Mouse (Mus musculus): ENCODE measurements at regions not wholly inside any gene's neighbourhood (a gene's known extent, or its start where the extent isn't known, plus 50 kb on each side); places are given as distances from the start of the nearest gene placed in this dataset.
"Not testable (repeated sequence)": the region's sequence is repeated elsewhere in the genome, so short reads cannot be mapped to it uniquely, and the experiment has no call there.

DNA sequence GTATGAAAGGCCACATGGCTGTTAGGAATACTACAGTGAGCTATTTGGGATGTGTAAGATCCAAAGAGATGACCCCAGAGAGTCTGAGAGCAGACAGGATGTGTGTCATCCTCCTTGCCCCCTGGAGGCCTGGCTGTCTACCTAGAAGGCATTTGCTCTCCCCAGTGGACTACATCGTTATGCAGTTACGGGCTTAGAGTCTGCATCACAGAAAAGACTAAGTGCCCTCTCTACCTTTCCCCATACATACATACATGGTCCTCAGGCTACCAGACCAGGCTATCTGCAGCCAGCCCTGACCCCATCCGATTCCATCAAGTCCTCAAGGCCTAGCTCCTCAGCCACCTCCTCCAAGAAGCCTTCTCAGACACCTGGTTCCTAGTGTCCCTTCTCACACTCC, 59.9 kb downstream of the Rhob start:
- ATAC-seq (no peak), DNase-seq (ENCODE audit: low spot score) (no peak)
- no peaks in the 10 kb centered on the region; the same call in 1 of the 2 replicates for H3K4me1 ChIP-seq (ENCODE audit: insufficient read depth, low read length)
- no peak overlapping the region for H3K9ac ChIP-seq (replicated peaks; ENCODE audit: low read length)
- WGBS: 77% methylated on average over 3 of the region's 3 CpGs
- H3K36me3 ChIP-seq (ENCODE audit: insufficient read depth, low read length): no peaks in the 10 kb centered on the region
- H3K4me3 ChIP-seq (ENCODE audit: low read length): no peak overlapping the region
- H3K4me2 ChIP-seq (ENCODE audit: low read depth, low read length): no peak overlapping the region
- no peak for TF ChIP-seq CTCF (IDR thresholded peaks at IDR 0.05; ENCODE audit: low read depth)
- H3K27ac ChIP-seq: no peak overlapping the region
- no peaks in the 10 kb centered on the region for H3K27me3 ChIP-seq (ENCODE audit: insufficient read depth, low read length)
- no peaks in the 10 kb centered on the region for H3K9me3 ChIP-seq (ENCODE audit: low read length)

- H3K4me2 ChIP-seq (ENCODE audit: low read depth, low read length): no peak overlapping the region
- no peak for DNase-seq (ENCODE audit: low spot score)
- ATAC-seq: no peak
- H3K4me1 ChIP-seq (ENCODE audit: insufficient read depth, low read length): no peaks in the 10 kb centered on the region; the same call in 1 of the 2 replicates
- no peak for TF ChIP-seq CTCF (IDR thresholded peaks at IDR 0.05; ENCODE audit: low read depth)
- no peak overlapping the region for H3K9ac ChIP-seq (replicated peaks; ENCODE audit: low read length)
- H3K9me3 ChIP-seq (ENCODE audit: low read length): no peaks in the 10 kb centered on the region
- WGBS: 70% methylated on average over 4 of the region's 4 CpGs
- H3K27ac ChIP-seq: no peak overlapping the region
- no peak overlapping the region for H3K4me3 ChIP-seq (ENCODE audit: low read length)
- no peaks in the 10 kb centered on the region for H3K27me3 ChIP-seq (ENCODE audit: insufficient read depth, low read length)
- H3K36me3 ChIP-seq (ENCODE audit: insufficient read depth, low read length): no peaks in the 10 kb centered on the region
Measured at GRCm38 (mm10) chr12:8439486-8439885, 60.3 kb downstream of the Rhob start.

- ATAC-seq (no peak), DNase-seq (ENCODE audit: low spot score) (no peak)
- no peaks in the 10 kb centered on the region for H3K9me3 ChIP-seq (ENCODE audit: low read length)
- H3K27ac ChIP-seq: no peak overlapping the region
- no peak overlapping the region for H3K9ac ChIP-seq (replicated peaks; ENCODE audit: low read length)
- H3K4me1 ChIP-seq (ENCODE audit: insufficient read depth, low read length): peaks cover 7% of the 10 kb centered on the region; the same call in 1 of the 2 replicates
- no peaks in the 10 kb centered on the region for H3K27me3 ChIP-seq (ENCODE audit: insufficient read depth, low read length)
- 62% methylated on average over 4 of the region's 4 CpGs for WGBS
- no peaks in the 10 kb centered on the region for H3K36me3 ChIP-seq (ENCODE audit: insufficient read depth, low read length)
- no peak overlapping the region for H3K4me2 ChIP-seq (ENCODE audit: low read depth, low read length)
- no peak overlapping the region for H3K4me3 ChIP-seq (ENCODE audit: low read length)
- no peak for TF ChIP-seq CTCF (IDR thresholded peaks at IDR 0.05; ENCODE audit: low read depth)
Measured at GRCm38 (mm10) chr12:8438638-8439037, 61.2 kb downstream of the Rhob start.

DNA sequence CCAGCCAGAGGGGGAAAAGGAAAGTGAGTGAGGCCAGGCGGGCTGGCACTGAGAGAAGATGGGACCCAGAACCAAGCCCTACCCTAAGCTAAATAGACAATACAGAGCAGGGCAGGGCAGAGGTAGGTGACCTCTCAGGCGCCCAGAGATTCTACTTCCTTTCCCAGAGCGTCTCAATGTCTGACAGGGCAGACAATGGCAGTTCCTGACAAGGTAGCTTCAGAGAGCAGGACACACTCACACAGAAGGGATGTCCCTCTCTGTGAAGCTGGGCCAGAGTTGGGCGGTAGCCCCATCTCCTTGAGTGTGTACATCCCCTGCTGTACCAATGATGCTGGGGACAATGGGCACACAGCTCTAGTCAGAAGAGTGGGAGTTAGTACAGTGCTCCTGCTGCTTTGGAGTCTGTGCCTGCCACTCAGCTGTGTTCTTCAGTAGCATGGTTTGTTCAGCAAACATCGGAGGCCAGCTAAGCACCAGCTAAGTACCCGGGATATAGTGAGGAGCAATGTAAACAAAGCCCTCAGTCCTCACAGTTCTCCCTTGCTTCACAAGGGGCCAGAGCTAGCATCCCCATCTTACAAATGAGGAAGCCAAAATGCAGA, 62.7 kb downstream of the Rhob start:
- DNase-seq (ENCODE audit: low spot score) (no peak), ATAC-seq (no peak)
- H3K9me3 ChIP-seq (ENCODE audit: low read length): no peaks in the 10 kb centered on the region
- H3K4me3 ChIP-seq (ENCODE audit: low read length): no peak overlapping the region
- no peaks in the 10 kb centered on the region for H3K36me3 ChIP-seq (ENCODE audit: insufficient read depth, low read length)
- H3K9ac ChIP-seq (replicated peaks; ENCODE audit: low read length): no peak overlapping the region
- no peak overlapping the region for H3K27ac ChIP-seq
- 52% methylated on average over 6 of the region's 6 CpGs for WGBS
- H3K27me3 ChIP-seq (ENCODE audit: insufficient read depth, low read length): no peaks in the 10 kb centered on the region
- no peak overlapping the region for H3K4me2 ChIP-seq (ENCODE audit: low read depth, low read length)
- peaks cover 7% of the 10 kb centered on the region; the same call in 1 of the 2 replicates for H3K4me1 ChIP-seq (ENCODE audit: insufficient read depth, low read length)
- no peak for TF ChIP-seq CTCF (IDR thresholded peaks at IDR 0.05; ENCODE audit: low read depth)

DNA sequence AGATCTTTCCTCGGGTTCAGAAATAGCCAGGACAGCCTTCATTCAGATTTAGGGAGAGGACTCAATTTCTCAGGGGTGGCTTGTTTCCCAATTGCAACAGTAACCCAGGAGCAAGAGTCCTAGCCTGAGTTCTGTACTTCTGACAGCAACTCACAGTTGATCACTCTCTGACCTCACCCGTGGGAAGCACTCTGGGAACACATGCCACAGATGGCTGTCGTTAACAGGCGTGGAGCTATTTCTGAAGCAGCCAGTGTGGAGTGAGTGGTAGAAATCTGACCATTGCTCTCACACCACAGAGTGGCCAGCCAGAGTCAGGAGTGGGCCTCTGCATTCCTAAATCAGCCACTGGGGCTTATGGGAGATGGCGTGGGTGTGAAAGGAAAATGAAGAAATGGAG, 63.3 kb downstream of the Rhob start:
- Histone ChIP-seq H3K9me3 (ENCODE audit: low read length) (no peaks in the 10 kb centered on the region), H3K36me3 (ENCODE audit: insufficient read depth, low read length) (no peaks in the 10 kb centered on the region), H3K27me3 (ENCODE audit: insufficient read depth, low read length) (no peaks in the 10 kb centered on the region), H3K9ac (replicated peaks; ENCODE audit: low read length) (no peak overlapping the region), H3K4me1 (ENCODE audit: insufficient read depth, low read length) (peaks cover 7% of the 10 kb centered on the region; the same call in 1 of the 2 replicates), H3K4me2 (ENCODE audit: low read depth, low read length) (no peak overlapping the region), H3K27ac (no peak overlapping the region), H3K4me3 (ENCODE audit: low read length) (no peak overlapping the region)
- DNase-seq (ENCODE audit: low spot score): no peak
- 54% methylated on average over 5 of the region's 5 CpGs for WGBS
- no peak for TF ChIP-seq CTCF (IDR thresholded peaks at IDR 0.05; ENCODE audit: low read depth)
- ATAC-seq: no peak

- WGBS: 64% methylated on average over 3 of the region's 3 CpGs
- not testable (repeated sequence) for H3K4me1 ChIP-seq (ENCODE audit: insufficient read depth, low read length); ATAC-seq
Measured at GRCm38 (mm10) chr12:8435651-8436348, 64.0 kb downstream of the Rhob start.

More at GRCm38 (mm10) chr12:8435651-8436348, 64.0 kb downstream of the Rhob start:
- H3K36me3 ChIP-seq (ENCODE audit: insufficient read depth, low read length); H3K4me3 ChIP-seq (ENCODE audit: low read length); H3K4me2 ChIP-seq (ENCODE audit: low read depth, low read length); DNase-seq (ENCODE audit: low spot score); H3K27ac ChIP-seq; H3K27me3 ChIP-seq (ENCODE audit: insufficient read depth, low read length); H3K9ac ChIP-seq (replicated peaks; ENCODE audit: low read length); H3K9me3 ChIP-seq (ENCODE audit: low read length): not testable (repeated sequence)

Measured in hindbrain, postnatal 0 days (tissue).